Mouse (Mus musculus): Measurements from ENCODE around the gene Thap12.

DNA sequence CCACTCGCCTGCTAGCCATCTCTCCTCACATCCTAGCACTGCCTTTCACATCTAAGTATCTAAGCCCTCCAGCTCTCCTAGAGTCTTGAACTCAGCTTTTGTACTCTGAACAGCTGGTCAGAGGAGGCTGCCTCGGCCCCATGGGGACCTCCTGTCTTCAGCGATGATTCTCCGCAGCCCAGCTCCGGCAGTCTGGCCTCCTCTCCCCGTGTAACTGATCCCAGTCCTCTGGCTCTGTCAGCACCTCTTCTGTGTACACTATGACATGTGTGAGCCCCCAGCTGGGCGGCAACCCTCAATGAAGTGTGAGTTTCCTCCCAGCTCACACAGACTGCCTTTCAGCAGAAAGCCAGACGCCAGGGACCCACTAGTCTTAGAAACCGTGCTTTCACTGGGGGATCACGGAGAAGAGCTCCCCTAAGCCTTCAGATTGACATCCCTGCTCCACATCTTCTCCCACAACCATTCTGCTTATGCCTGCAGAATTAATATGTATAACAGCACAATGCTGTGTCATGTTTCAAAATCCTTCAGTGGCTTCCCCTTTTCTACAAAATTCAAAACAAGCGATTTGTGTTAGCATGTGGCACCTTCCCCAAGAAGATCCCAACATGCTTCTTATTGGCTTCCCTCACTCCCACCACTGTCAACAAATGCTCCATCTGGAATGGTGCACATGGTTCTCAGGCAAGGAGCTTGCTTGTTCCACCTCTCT is 30.5 kb upstream of the Thap12 start:
- no peak for TF ChIP-seq CTCF (IDR thresholded peaks at IDR 0.05; ENCODE audit: low read depth)
- no peak for TF ChIP-seq EP300 (IDR thresholded peaks at IDR 0.05; ENCODE audit: low read depth)
